Mouse (Mus musculus): ENCODE measurements around the gene Mccc1. TPM values are rescaled to one million over a fixed set of nuclear protein-coding genes. Genes with fewer than 3 reads are reported as not detected.

Gene Mccc1
- total and polyA plus RNA-seq, 3 experiments: 47.4 to 98.5 (median 80.9) TPM

- Histone ChIP-seq H3K79me2 (replicated peaks; ENCODE audit: control insufficient read depth, insufficient read depth, low read length) (no peaks in the 10 kb centered on the region), H3K36me3 (ENCODE audit: control insufficient read depth, insufficient read depth, low read length) (peaks cover 4% of the 10 kb centered on the region), H3K27me3 (ENCODE audit: control insufficient read depth, insufficient read depth, low read length) (no peaks in the 10 kb centered on the region), H3K9ac (ENCODE audit: low read depth, low read length) (no peak overlapping the region), H3K27ac (no peak overlapping the region), H3K4me1 (ENCODE audit: control insufficient read depth, insufficient read depth, low read length) (no peaks in the 10 kb centered on the region), H3K4me3 (no peak overlapping the region)
- intact Hi-C loops (cut with DNase I): no loop called here
- 92% methylated on average over 4 of the region's 4 CpGs for WGBS
- TF ChIP-seq EP300 (IDR thresholded peaks at IDR 0.05; ENCODE audit: insufficient read depth, low read depth, low read length): no peak
- no peak for DNase-seq
Observed at GRCm38 (mm10) chr3:35963401-35963800, 37.1 kb downstream of the Mccc1 start.

DNA sequence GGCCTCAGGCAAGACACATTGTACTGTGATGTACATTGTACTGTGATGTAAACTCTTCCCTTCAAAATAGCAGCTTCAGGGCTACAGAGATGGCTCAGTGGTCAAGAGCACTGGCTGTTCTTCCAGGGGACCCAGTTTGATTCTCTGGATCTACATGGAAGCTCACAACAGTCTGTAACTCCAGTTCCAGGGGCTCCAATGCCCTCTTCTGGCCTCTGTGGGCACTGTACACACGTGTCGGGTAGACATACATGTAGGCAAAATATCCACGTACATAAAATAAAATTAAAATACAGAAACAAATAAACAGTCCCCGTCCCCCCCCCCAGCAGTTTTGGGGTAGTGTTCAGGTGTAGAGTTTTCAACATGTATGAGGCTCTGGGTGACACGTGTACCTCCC is 37.5 kb downstream of the Mccc1 start:
- intact Hi-C loops (cut with DNase I): no loop called here
- Histone ChIP-seq H3K4me3 (no peak overlapping the region), H3K27me3 (ENCODE audit: control insufficient read depth, insufficient read depth, low read length) (no peaks in the 10 kb centered on the region), H3K9ac (ENCODE audit: low read depth, low read length) (no peak overlapping the region), H3K79me2 (replicated peaks; ENCODE audit: control insufficient read depth, insufficient read depth, low read length) (no peaks in the 10 kb centered on the region), H3K4me1 (ENCODE audit: control insufficient read depth, insufficient read depth, low read length) (no peaks in the 10 kb centered on the region), H3K36me3 (ENCODE audit: control insufficient read depth, insufficient read depth, low read length) (peaks cover 4% of the 10 kb centered on the region), H3K27ac (no peak overlapping the region)
- 95% methylated on average over 5 of the region's 5 CpGs for WGBS
- TF ChIP-seq EP300 (IDR thresholded peaks at IDR 0.05; ENCODE audit: insufficient read depth, low read depth, low read length) (no peak), CTCF (IDR thresholded peaks at IDR 0.05) (peak; percentile 41)
- no peak for DNase-seq

DNA sequence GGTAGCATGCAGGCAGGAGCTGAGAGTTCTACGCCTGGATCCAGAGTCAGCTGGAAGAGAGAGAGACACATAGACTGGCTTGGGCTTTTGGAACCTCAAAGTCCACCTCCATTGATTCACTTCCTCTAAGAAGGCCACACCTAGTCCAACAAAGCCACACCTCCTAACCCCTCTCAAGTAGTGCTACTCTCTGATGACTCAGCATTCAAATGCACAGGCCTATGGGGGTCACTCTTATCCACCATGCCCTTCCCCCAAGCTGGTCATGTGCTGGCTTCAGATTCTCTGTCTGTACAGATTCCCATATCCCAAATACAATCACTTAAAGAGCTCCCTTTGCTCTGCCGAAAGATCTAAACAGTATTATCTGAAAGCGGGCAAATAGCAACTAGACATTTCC is 43.2 kb downstream of the Mccc1 start:
- Histone ChIP-seq H3K27me3 (ENCODE audit: control insufficient read depth, insufficient read depth, low read length) (no peaks in the 10 kb centered on the region), H3K79me2 (replicated peaks; ENCODE audit: control insufficient read depth, insufficient read depth, low read length) (no peaks in the 10 kb centered on the region), H3K4me1 (ENCODE audit: control insufficient read depth, insufficient read depth, low read length) (no peaks in the 10 kb centered on the region), H3K9ac (ENCODE audit: low read depth, low read length) (no peak overlapping the region), H3K27ac (no peak overlapping the region), H3K36me3 (ENCODE audit: control insufficient read depth, insufficient read depth, low read length) (no peaks in the 10 kb centered on the region), H3K4me3 (no peak overlapping the region)
- intact Hi-C loops (cut with DNase I): no loop called here
- no peak for TF ChIP-seq POLR2A (IDR thresholded peaks at IDR 0.05; ENCODE audit: insufficient read depth, low read depth, low read length)
- TF ChIP-seq EP300 (IDR thresholded peaks at IDR 0.05; ENCODE audit: insufficient read depth, low read depth, low read length): no peak
- no peak for TF ChIP-seq CTCF (IDR thresholded peaks at IDR 0.05)
- 92% methylated on average over 3 of the region's 3 CpGs for WGBS
- DNase-seq: no peak

GRCm38 (mm10) chr3:35954901-35955575 is 45.4 kb downstream of the Mccc1 start:
- intact Hi-C loops (cut with DNase I): no loop called here
- no peak overlapping the region for H3K27ac ChIP-seq
- H3K4me1 ChIP-seq (ENCODE audit: control insufficient read depth, insufficient read depth, low read length): no peaks in the 10 kb centered on the region
- H3K9ac ChIP-seq (ENCODE audit: low read depth, low read length): no peak overlapping the region
- no peaks in the 10 kb centered on the region for H3K36me3 ChIP-seq (ENCODE audit: control insufficient read depth, insufficient read depth, low read length)
- WGBS: 93% methylated on average over 11 of the region's 11 CpGs
- TF ChIP-seq EP300 (IDR thresholded peaks at IDR 0.05; ENCODE audit: insufficient read depth, low read depth, low read length) (no peak), POLR2A (IDR thresholded peaks at IDR 0.05; ENCODE audit: insufficient read depth, low read depth, low read length) (no peak), CTCF (IDR thresholded peaks at IDR 0.05) (no peak)
- H3K27me3 ChIP-seq (ENCODE audit: control insufficient read depth, insufficient read depth, low read length): no peaks in the 10 kb centered on the region
- no peak overlapping the region for H3K4me3 ChIP-seq
- DNase-seq: no peak
- H3K79me2 ChIP-seq (replicated peaks; ENCODE audit: control insufficient read depth, insufficient read depth, low read length): no peaks in the 10 kb centered on the region

- H3K9ac ChIP-seq (ENCODE audit: low read depth, low read length): no peak overlapping the region
- no peak overlapping the region for H3K27ac ChIP-seq
- DNase-seq: no peak
- WGBS: 83% methylated on average over 6 of the region's 6 CpGs
- no peaks in the 10 kb centered on the region for H3K4me1 ChIP-seq (ENCODE audit: control insufficient read depth, insufficient read depth, low read length)
- intact Hi-C loops (cut with DNase I): no loop called here
- H3K27me3 ChIP-seq (ENCODE audit: control insufficient read depth, insufficient read depth, low read length): no peaks in the 10 kb centered on the region
- H3K36me3 ChIP-seq (ENCODE audit: control insufficient read depth, insufficient read depth, low read length): no peaks in the 10 kb centered on the region
- no peaks in the 10 kb centered on the region for H3K79me2 ChIP-seq (replicated peaks; ENCODE audit: control insufficient read depth, insufficient read depth, low read length)
- H3K4me3 ChIP-seq: no peak overlapping the region
- no peak for TF ChIP-seq POLR2A (IDR thresholded peaks at IDR 0.05; ENCODE audit: insufficient read depth, low read depth, low read length)
- TF ChIP-seq CTCF (IDR thresholded peaks at IDR 0.05): no peak
- TF ChIP-seq EP300 (IDR thresholded peaks at IDR 0.05; ENCODE audit: insufficient read depth, low read depth, low read length): no peak
Observed at GRCm38 (mm10) chr3:35953816-35954215, 46.7 kb downstream of the Mccc1 start.

DNA sequence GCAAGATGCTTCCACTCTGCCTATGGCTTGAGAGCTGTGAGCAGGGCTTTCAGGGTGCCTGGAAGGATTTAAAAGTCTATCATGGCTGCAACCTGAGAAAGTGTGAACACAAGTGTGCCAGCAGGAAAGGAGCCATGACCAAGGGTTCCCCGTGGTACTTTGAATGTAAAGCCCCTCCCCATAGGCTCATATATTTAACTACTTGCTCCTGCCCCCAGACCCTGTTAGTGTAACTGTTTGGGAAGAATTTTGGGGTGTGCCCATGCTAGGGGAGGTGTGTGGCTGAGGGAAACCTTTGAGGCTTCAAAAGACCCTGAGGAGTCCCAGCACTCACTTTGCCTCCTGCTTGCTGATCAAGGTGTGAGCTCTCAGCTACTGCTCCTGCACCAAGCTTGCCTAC is 47.3 kb downstream of the Mccc1 start:
- intact Hi-C loops (cut with DNase I): no loop called here
- H3K4me1 ChIP-seq (ENCODE audit: control insufficient read depth, insufficient read depth, low read length): no peaks in the 10 kb centered on the region
- H3K9ac ChIP-seq (ENCODE audit: low read depth, low read length): no peak overlapping the region
- DNase-seq: no peak
- no peaks in the 10 kb centered on the region for H3K27me3 ChIP-seq (ENCODE audit: control insufficient read depth, insufficient read depth, low read length)
- H3K27ac ChIP-seq: no peak overlapping the region
- H3K36me3 ChIP-seq (ENCODE audit: control insufficient read depth, insufficient read depth, low read length): no peaks in the 10 kb centered on the region
- H3K4me3 ChIP-seq: no peak overlapping the region
- H3K79me2 ChIP-seq (replicated peaks; ENCODE audit: control insufficient read depth, insufficient read depth, low read length): no peaks in the 10 kb centered on the region
- no peak for TF ChIP-seq POLR2A (IDR thresholded peaks at IDR 0.05; ENCODE audit: insufficient read depth, low read depth, low read length)
- no peak for TF ChIP-seq EP300 (IDR thresholded peaks at IDR 0.05; ENCODE audit: insufficient read depth, low read depth, low read length)
- no peak for TF ChIP-seq CTCF (IDR thresholded peaks at IDR 0.05)
- whole genome bisulfite sequencing: 63% methylated on average over 1 of the region's 1 CpGs
